Mouse (Mus musculus) layer of hippocampus, postnatal 36 days (tissue): ENCODE data around the gene Heca. TPM values are rescaled to one million over a fixed set of nuclear protein-coding genes. Genes with fewer than 3 reads are reported as not detected.
"Not testable (repeated sequence)": the region's sequence is repeated elsewhere in the genome, so short reads cannot be mapped to it uniquely, and the experiment has no call there.

ENCODE experiments used
- DNase-seq, 2 experiments: peaks; one replicate each; pipeline ENCODE4 v3.0.0; 2022
- total RNA-seq, 2 experiments: library from RNA; stranded (reverse); gene quantifications; 2 replicates each; pipeline ENCODE4 v1.2.3; 2021

Heca gene
- total RNA-seq, 2 experiments from 2014 or later, result 28.8 to 34.9 TPM

DNA sequence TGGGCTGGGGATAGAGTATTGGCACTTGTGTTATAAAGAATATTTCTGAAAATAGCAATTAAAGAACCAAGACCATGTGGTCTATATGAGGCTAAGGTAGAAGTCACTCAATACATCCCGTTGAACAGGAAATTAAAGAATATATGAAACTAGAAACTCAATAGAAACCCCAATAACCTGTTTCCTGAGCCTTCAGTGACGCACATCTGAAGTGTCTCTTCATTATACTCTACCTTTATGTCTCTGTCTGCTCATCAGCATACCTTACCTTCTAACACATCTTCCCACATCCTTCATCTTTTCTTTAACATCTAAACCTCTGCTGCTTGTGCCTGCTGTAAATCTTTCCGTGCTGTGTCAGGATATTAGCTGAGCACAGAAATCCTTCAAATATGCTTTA, 67.8 kb downstream of the Heca start:
- DNase-seq, result no peak

DNA sequence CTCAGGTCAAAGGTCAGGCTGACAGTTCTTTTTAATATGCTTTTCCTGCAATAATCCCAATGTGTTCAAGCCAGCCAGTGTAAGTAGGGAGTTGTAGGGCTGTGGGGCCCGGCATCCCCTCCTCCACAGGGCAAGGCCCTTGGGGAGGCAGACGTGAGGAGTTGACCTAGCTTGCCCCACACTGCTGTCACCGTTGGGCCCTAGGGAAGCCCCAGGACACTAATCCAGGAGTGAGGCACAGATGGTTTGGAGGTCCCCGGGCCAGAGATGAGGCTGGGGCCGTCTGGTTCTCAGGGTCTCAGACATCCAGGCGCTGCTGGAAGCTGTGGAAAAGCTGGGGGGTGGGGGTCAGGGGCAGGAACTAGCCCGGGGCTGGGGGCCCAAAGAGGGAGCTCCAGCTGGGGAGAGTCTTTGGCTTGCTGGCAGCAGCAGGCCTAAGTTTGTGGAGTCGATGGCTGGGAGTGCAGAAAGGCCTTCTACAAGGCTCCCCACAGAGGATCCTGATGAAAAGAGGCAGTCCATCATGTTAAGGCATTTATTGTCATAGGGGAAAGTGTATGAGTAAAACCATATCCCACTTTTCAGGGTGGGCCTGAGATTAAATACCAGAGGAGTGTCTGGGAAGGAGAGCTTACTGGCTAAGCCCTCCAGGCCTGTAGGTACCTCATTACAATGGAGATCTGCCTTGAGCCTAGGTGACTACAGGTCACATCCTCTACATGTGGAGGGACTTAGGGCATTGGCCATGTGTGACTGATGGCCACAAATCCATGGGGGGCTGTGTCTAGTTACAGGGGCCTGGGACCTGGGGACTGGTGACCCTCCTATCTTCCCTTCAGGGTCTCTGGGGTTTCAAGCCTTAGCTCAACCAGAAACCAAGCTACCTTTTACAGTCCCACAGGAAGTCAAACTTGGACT, 69.6 kb downstream of the Heca start:
- DNase-seq, result no peak

DNA sequence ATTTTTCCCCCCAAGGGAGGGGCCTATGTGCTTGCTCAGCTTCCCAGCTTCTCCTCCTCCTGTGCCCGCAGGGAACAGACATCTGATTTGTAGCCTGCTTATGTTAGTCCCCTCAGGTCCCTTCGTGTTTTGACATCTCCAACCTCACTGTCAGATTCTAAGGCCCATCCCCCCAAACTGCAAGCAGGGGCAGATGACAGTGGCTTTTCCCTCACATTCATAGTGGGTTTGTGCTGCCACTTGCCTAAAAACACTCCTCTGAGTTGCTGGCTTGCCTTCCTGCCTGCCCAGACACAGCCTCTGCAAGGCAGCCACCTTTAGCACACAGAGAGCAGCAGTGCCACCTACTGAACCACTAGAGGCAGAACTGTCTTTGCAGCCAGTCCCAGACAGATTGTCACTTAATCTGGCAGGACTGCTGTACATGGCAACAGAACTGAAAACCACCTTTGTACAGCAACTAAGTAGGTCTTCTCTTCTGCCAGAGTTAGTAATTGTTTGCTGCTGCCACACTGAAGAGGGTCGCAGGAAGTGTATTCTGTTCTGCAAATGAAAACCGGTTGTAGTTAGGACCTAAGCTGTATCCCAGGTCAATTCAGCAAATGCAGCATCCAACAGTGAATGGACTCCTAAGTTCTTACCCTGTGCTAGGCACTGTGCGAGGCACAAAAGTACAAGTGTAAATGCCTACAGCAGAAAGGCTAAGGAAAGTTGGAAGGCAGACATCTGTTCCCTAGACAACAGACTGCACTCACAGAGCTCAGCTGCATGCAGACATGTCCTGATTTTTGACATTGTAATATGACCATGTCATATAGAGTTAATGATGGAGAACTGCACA, 77.8 kb downstream of the Heca start:
- DNase-seq, result peak; percentile 64 to 67

GRCm38 (mm10) chr10:17860701-17861480, 87.0 kb downstream of the Heca start:
- DNase-seq, result no peak

GRCm38 (mm10) chr10:17857647-17858261, 90.1 kb downstream of the Heca start:
- no peak for DNase-seq

- DNase-seq, result no peak
Measured at GRCm38 (mm10) chr10:17844781-17845537, 102.9 kb downstream of the Heca start.

GRCm38 (mm10) chr10:17842030-17842429, 105.8 kb downstream of the Heca start:
- no peak for DNase-seq

DNA sequence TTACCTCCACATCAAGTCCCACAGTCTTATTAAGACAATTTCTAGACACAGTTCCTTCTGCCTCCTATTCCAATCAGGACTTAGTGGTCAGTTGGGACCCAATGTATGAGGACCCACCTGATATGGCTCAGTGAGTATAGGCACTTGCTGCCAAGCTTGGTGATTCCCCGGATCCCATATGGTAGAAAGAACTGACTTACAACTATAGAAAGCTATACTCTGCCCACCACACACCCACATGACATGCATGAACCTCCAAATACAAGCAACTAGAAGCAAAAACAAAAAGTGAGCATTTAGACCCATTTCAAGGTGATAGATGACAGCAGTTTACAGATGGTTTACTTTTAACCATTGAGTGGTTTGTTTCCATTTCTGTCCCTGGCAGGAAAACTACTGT, 111.6 kb downstream of the Heca start:
- no peak for DNase-seq

DNA sequence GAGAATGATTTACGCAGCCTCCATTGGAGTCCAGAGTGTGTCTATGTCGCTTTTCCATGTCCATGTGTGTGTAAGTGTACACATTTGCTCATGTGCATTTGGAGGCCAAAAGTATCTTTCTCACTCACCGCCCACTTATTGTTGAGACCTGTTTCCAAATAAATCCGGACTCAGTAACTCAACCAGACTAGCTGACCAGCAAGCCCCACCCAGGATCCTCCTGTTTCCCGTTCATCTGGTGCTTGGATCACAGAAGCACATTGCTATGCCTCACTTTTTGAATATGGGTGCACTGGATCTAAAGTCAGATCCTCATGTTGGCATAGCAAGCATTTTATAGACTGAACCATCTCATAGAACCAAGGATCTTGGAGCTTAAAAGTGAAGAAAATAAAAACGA, 112.8 kb downstream of the Heca start:
- DNase-seq, result no peak

GRCm38 (mm10) chr10:17831041-17831440, 116.8 kb downstream of the Heca start:
- DNase-seq, result no peak

- DNase-seq, result no peak
Measured at GRCm38 (mm10) chr10:17829205-17829604, 118.7 kb downstream of the Heca start.

- no peak for DNase-seq
Measured at GRCm38 (mm10) chr10:17827391-17827790, 120.5 kb downstream of the Heca start.

- DNase-seq, result not testable (repeated sequence)
Measured at GRCm38 (mm10) chr10:17820422-17820821, 127.4 kb downstream of the Heca start.

Other genes with a start within 250 kb of the Heca start
- 10 to 100 TPM; 38.8 to 39.7 TPM for gene Cited2, start 224.8 kb downstream of the Heca start, total RNA-seq
- under 1 TPM; 0.37 to 0.56 TPM for gene Txlnb, start 151.8 kb downstream of the Heca start, total RNA-seq
- gene Abracl, start 75.2 kb upstream of the Heca start, total RNA-seq, result 10 to 100 TPM; 30.3 to 32.2 TPM
- gene Reps1, start 107.8 kb upstream of the Heca start, total RNA-seq, result 10 to 100 TPM; 78.4 to 82.1 TPM